Mouse (Mus musculus) kidney, adult 9 months (tissue): ENCODE results near the gene Olfr1201.

ENCODE experiments used
- DNase-seq: peaks from one replicate; pipeline ENCODE4 v3.0.0; 2022

The Olfr1201 gene

GRCm38 (mm10) chr2:88792736-88793135 is at the start of gene Olfr1201:
Gene Olfr1201 (plus strand): TSS chr2:88793036.
- DNase-seq: no peak

- no peak for DNase-seq
Observed at GRCm38 (mm10) chr2:88743379-88743778, 49.5 kb upstream of the Olfr1201 start.

- no peak for DNase-seq
Observed at GRCm38 (mm10) chr2:88751270-88751669, 41.6 kb upstream of the Olfr1201 start, which contains the start of gene Olfr1198. Gene Olfr1198 (minus strand): TSS chr2:88751370.

DNA sequence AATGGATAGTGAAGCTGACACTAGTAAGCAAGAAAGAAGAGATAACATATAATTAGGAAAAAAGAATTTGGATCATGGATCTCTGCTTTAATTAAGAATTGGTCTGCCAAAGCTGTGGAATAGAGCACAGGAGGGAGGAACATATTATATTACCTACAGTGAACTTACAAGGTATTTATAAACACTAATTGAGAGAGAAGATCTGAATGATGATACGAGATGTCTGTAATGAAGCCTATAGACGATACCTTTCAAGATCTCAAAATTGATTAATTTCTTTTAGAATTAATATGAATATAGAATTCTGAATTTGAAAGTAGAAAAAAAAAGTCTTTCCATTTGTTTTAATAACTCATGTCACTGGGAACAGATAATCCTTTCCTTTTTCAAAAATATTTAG is 32.5 kb upstream of the Olfr1201 start, which contains the start of gene Olfr1199:
Olfr1199 (minus strand) TSS at position 101 of the 400 bp plus-strand sequence.
- no peak for DNase-seq

GRCm38 (mm10) chr2:88770388-88770787 is 22.4 kb upstream of the Olfr1201 start, which contains the start of gene Olfr1200:
Gene Olfr1200 (minus strand): TSS chr2:88770488.
- no peak for DNase-seq

DNA sequence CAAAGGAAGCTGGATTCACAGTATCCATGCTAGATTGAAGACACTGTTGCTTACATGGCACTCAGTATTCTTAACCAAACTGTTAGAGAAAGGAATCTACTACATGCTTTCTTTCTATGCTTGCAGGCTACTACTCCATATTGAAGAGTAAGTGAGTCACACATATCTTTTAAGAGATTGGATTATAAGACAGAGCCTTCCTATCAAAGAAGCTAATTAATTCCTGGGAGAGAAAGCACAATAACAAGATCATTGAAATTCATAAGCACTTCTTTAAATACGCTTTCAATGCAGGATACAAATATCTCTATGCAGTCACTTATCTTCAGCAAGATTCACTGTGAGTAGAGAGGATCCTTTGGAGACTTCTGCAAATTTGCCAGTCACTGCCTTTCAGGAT is 21.4 kb downstream of the Olfr1201 start, which contains the start of gene Olfr1202:
Olfr1202 (plus strand) TSS at position 301 of the 400 bp plus-strand sequence.
- DNase-seq: no peak

GRCm38 (mm10) chr2:88829437-88829836 is 36.6 kb downstream of the Olfr1201 start, which contains the start of gene Olfr1205:
Gene Olfr1205 (plus strand): TSS chr2:88829737.
- DNase-seq: no peak

- DNase-seq: no peak
Observed at GRCm38 (mm10) chr2:88838477-88838876, 45.6 kb downstream of the Olfr1201 start.
